Mouse (Mus musculus): ENCODE results near the gene Rrp1.

GRCm38 (mm10) chr10:78418791-78419190 lies 5.9 kb upstream of the Rrp1 start:
- TF ChIP-seq CTCF (IDR thresholded peaks at IDR 0.05; ENCODE audit: control insufficient read depth, insufficient read depth, insufficient replicate concordance, low read depth, low read length): no peak
- TF ChIP-seq POLR2A (IDR thresholded peaks at IDR 0.05; ENCODE audit: control insufficient read depth, low read depth, low read length): no peak

Data from testis, adult 2 months (tissue).